Mouse (Mus musculus): ENCODE measurements around the gene Ntan1. TPM values are rescaled to one million over a fixed set of nuclear protein-coding genes. Genes with fewer than 3 reads are reported as not detected.
A peak's percentile ranks its signal among the peaks of the same experiment; 100 is the strongest.

The Ntan1 gene
- polyA plus RNA-seq, 1 experiment, result 39.4 TPM

- H3K79me3 ChIP-seq (ENCODE audit: low read depth), result peaks cover 4% of the 10 kb centered on the region
- peaks cover 91% of the 10 kb centered on the region for H3K36me3 ChIP-seq (ENCODE audit: control insufficient read depth, insufficient read depth)
- no peak overlapping the region for H3ac ChIP-seq (ENCODE audit: control insufficient read depth, insufficient read length, low read depth)
- H3K4me3 ChIP-seq (ENCODE audit: insufficient read depth, poor library complexity, severe bottlenecking), result no peak overlapping the region
- H3K79me2 ChIP-seq (ENCODE audit: control insufficient read depth, insufficient read depth), result peaks cover 13% of the 10 kb centered on the region
- no peak for TF ChIP-seq USF1 (IDR thresholded peaks at IDR 0.05; ENCODE audit: low read depth)
- TF ChIP-seq MAX (IDR thresholded peaks at IDR 0.05), result no peak
- no peak for TF ChIP-seq FOSL1 (IDR thresholded peaks at IDR 0.05; ENCODE audit: insufficient read depth, low read length, poor library complexity, severe bottlenecking)
- no peak for TF ChIP-seq MYOG (IDR thresholded peaks at IDR 0.05; ENCODE audit: control insufficient read depth, extremely low read depth, insufficient read length)
- TF ChIP-seq CTCF (IDR thresholded peaks at IDR 0.05; ENCODE audit: control insufficient read depth, insufficient read depth, insufficient read length), result no peak
- no peak for TF ChIP-seq MYOD1 (IDR thresholded peaks at IDR 0.05; ENCODE audit: control insufficient read depth, insufficient read length, low read depth)
- TF ChIP-seq CEBPB (IDR thresholded peaks at IDR 0.05; ENCODE audit: low read depth), result no peak
- H3K27me3 ChIP-seq (ENCODE audit: control insufficient read depth, insufficient read depth, insufficient read length), result no peaks in the 10 kb centered on the region
Observed at GRCm38 (mm10) chr16:13807616-13808015, 11.0 kb upstream of the Ntan1 start.

GRCm38 (mm10) chr16:13808410-13808809 lies 10.2 kb upstream of the Ntan1 start:
- TF ChIP-seq CTCF (IDR thresholded peaks at IDR 0.05; ENCODE audit: control insufficient read depth, insufficient read depth, insufficient read length) (no peak), MYOD1 (IDR thresholded peaks at IDR 0.05; ENCODE audit: control insufficient read depth, insufficient read length, low read depth) (no peak), FOSL1 (IDR thresholded peaks at IDR 0.05; ENCODE audit: insufficient read depth, low read length, poor library complexity, severe bottlenecking) (no peak), MYOG (IDR thresholded peaks at IDR 0.05; ENCODE audit: control insufficient read depth, extremely low read depth, insufficient read length) (no peak)
- Histone ChIP-seq H3K36me3 (ENCODE audit: control insufficient read depth, insufficient read depth) (peaks cover 91% of the 10 kb centered on the region), H3ac (ENCODE audit: control insufficient read depth, insufficient read length, low read depth) (no peak overlapping the region), H3K4me3 (ENCODE audit: insufficient read depth, poor library complexity, severe bottlenecking) (no peak overlapping the region), H3K27me3 (ENCODE audit: control insufficient read depth, insufficient read depth, insufficient read length) (no peaks in the 10 kb centered on the region), H3K79me2 (ENCODE audit: control insufficient read depth, insufficient read depth) (peaks cover 13% of the 10 kb centered on the region), H3K79me3 (ENCODE audit: low read depth) (peaks cover 4% of the 10 kb centered on the region)

- H3K36me3 ChIP-seq (ENCODE audit: control insufficient read depth, insufficient read depth), result peaks cover 72% of the 10 kb centered on the region
- no peaks in the 10 kb centered on the region for H3K79me3 ChIP-seq (ENCODE audit: low read depth)
- H3ac ChIP-seq (ENCODE audit: control insufficient read depth, insufficient read length, low read depth), result no peak overlapping the region
- TF ChIP-seq MAX (IDR thresholded peaks at IDR 0.05) (no peak), USF1 (IDR thresholded peaks at IDR 0.05; ENCODE audit: low read depth) (no peak), FOSL1 (IDR thresholded peaks at IDR 0.05; ENCODE audit: insufficient read depth, low read length, poor library complexity, severe bottlenecking) (no peak), CTCF (IDR thresholded peaks at IDR 0.05; ENCODE audit: control insufficient read depth, insufficient read depth, insufficient read length) (no peak), MYOG (IDR thresholded peaks at IDR 0.05; ENCODE audit: control insufficient read depth, extremely low read depth, insufficient read length) (no peak), CEBPB (IDR thresholded peaks at IDR 0.05; ENCODE audit: low read depth) (no peak), MYOD1 (IDR thresholded peaks at IDR 0.05; ENCODE audit: control insufficient read depth, insufficient read length, low read depth) (no peak)
- no peak overlapping the region for H3K4me3 ChIP-seq (ENCODE audit: insufficient read depth, poor library complexity, severe bottlenecking)
- H3K27me3 ChIP-seq (ENCODE audit: control insufficient read depth, insufficient read depth, insufficient read length), result no peaks in the 10 kb centered on the region
- H3K79me2 ChIP-seq (ENCODE audit: control insufficient read depth, insufficient read depth), result no peaks in the 10 kb centered on the region
Observed at GRCm38 (mm10) chr16:13812152-13812551, 6.5 kb upstream of the Ntan1 start.

- no peak overlapping the region for H3K4me3 ChIP-seq (ENCODE audit: insufficient read depth, poor library complexity, severe bottlenecking)
- H3K79me2 ChIP-seq (ENCODE audit: control insufficient read depth, insufficient read depth), result no peaks in the 10 kb centered on the region
- H3ac ChIP-seq (ENCODE audit: control insufficient read depth, insufficient read length, low read depth), result no peak overlapping the region
- TF ChIP-seq FOSL1 (IDR thresholded peaks at IDR 0.05; ENCODE audit: insufficient read depth, low read length, poor library complexity, severe bottlenecking), result no peak
- TF ChIP-seq CEBPB (IDR thresholded peaks at IDR 0.05; ENCODE audit: low read depth), result no peak
- no peak for TF ChIP-seq MYOD1 (IDR thresholded peaks at IDR 0.05; ENCODE audit: control insufficient read depth, insufficient read length, low read depth)
- TF ChIP-seq CTCF (IDR thresholded peaks at IDR 0.05; ENCODE audit: control insufficient read depth, insufficient read depth, insufficient read length), result no peak
- no peak for TF ChIP-seq MAX (IDR thresholded peaks at IDR 0.05)
- TF ChIP-seq MYOG (IDR thresholded peaks at IDR 0.05; ENCODE audit: control insufficient read depth, extremely low read depth, insufficient read length), result no peak
- TF ChIP-seq USF1 (IDR thresholded peaks at IDR 0.05; ENCODE audit: low read depth), result no peak
- peaks cover 65% of the 10 kb centered on the region for H3K36me3 ChIP-seq (ENCODE audit: control insufficient read depth, insufficient read depth)
- no peaks in the 10 kb centered on the region for H3K79me3 ChIP-seq (ENCODE audit: low read depth)
- no peaks in the 10 kb centered on the region for H3K27me3 ChIP-seq (ENCODE audit: control insufficient read depth, insufficient read depth, insufficient read length)
Observed at GRCm38 (mm10) chr16:13813200-13813599, 5.4 kb upstream of the Ntan1 start.

- TF ChIP-seq CTCF (IDR thresholded peaks at IDR 0.05; ENCODE audit: control insufficient read depth, insufficient read depth, insufficient read length) (no peak), MYOD1 (IDR thresholded peaks at IDR 0.05; ENCODE audit: control insufficient read depth, insufficient read length, low read depth) (no peak), FOSL1 (IDR thresholded peaks at IDR 0.05; ENCODE audit: insufficient read depth, low read length, poor library complexity, severe bottlenecking) (no peak), CEBPB (IDR thresholded peaks at IDR 0.05; ENCODE audit: low read depth) (no peak), USF1 (IDR thresholded peaks at IDR 0.05; ENCODE audit: low read depth) (no peak), MYOG (IDR thresholded peaks at IDR 0.05; ENCODE audit: control insufficient read depth, extremely low read depth, insufficient read length) (no peak), MAX (IDR thresholded peaks at IDR 0.05) (no peak)
- peaks cover 9% of the 10 kb centered on the region for H3K36me3 ChIP-seq (ENCODE audit: control insufficient read depth, insufficient read depth)
- peaks cover 6% of the 10 kb centered on the region for H3K79me3 ChIP-seq (ENCODE audit: low read depth)
- peak overlapping the region; percentile 75 for H3ac ChIP-seq (ENCODE audit: control insufficient read depth, insufficient read length, low read depth)
- peak overlapping the region; percentile 74 for H3K4me3 ChIP-seq (ENCODE audit: insufficient read depth, poor library complexity, severe bottlenecking)
- no peaks in the 10 kb centered on the region for H3K27me3 ChIP-seq (ENCODE audit: control insufficient read depth, insufficient read depth, insufficient read length)
- peaks cover 21% of the 10 kb centered on the region for H3K79me2 ChIP-seq (ENCODE audit: control insufficient read depth, insufficient read depth)
Observed at GRCm38 (mm10) chr16:13819394-13819743, 724 bp downstream of the Ntan1 start.
